Mouse (Mus musculus): ENCODE measurements around the gene Fbxw4.

GRCm38 (mm10) chr19:45535929-45536328 lies 124.2 kb downstream of the Fbxw4 start:
- TF ChIP-seq CTCF (IDR thresholded peaks at IDR 0.05; ENCODE audit: borderline replicate concordance, control insufficient read depth, extremely low read depth, insufficient read depth, low read length, poor library complexity) (no peak), POLR2A (IDR thresholded peaks at IDR 0.05; ENCODE audit: control insufficient read depth, extremely low read depth, insufficient read depth, low read length, poor library complexity) (no peak)
